Mouse (Mus musculus) stomach, embryonic 14.5 days (tissue): Measurements from ENCODE around the gene Larp6. TPM values are rescaled to one million over a fixed set of nuclear protein-coding genes. Genes with fewer than 3 reads are reported as not detected.

Experiments used
- ATAC-seq: fragments of 200-750 bp; cut with Nextera tagmentation; 2 replicates; pipeline ENCODE4 v1.8.0; 2017; ENCODE audit warnings: low read depth, moderate TSS enrichment; ENCODE audit not compliant: insufficient number of reproducible peaks, insufficient read depth, low FRiP score
- H3K27ac ChIP-seq: fragments of 300-500 bp; sonication (generic); 2 replicates; pipeline ENCODE4 v1.5.1; 2014; ENCODE audit warnings: mild to moderate bottlenecking, low read length, moderate library complexity, mixed read lengths
- H3K27me3 ChIP-seq: fragments of 300-500 bp; sonication (generic); 2 replicates; pipeline ENCODE4 v1.6.1; 2014; ENCODE audit warnings: low read length, control low read depth, mixed read lengths; ENCODE audit not compliant: control insufficient read depth, insufficient read depth
- H3K36me3 ChIP-seq: fragments of 300-500 bp; sonication (generic); 2 replicates; pipeline ENCODE4 v1.6.1; 2014; ENCODE audit warnings: mild to moderate bottlenecking, control low read depth, low read length, moderate library complexity, mixed read lengths; ENCODE audit not compliant: control insufficient read depth, insufficient read depth
- H3K4me1 ChIP-seq: fragments of 300-500 bp; sonication (generic); 2 replicates; pipeline ENCODE4 v1.6.1; 2014; ENCODE audit warnings: low read length, control low read depth, mixed read lengths; ENCODE audit not compliant: control insufficient read depth, insufficient read depth
- H3K4me2 ChIP-seq: fragments of 300-500 bp; sonication (generic); replicated peaks from 2 replicates; pipeline ENCODE4 v1.6.1; 2014; ENCODE audit warnings: low read depth, low read length, control low read depth
- H3K4me3 ChIP-seq: fragments of 300-500 bp; sonication (generic); 2 replicates; pipeline ENCODE4 v1.5.1; 2014; ENCODE audit warnings: low read depth, low read length, control low read depth
- H3K9ac ChIP-seq: fragments of 300-500 bp; sonication (generic); replicated peaks from 2 replicates; pipeline ENCODE4 v1.6.1; 2014; ENCODE audit warnings: low read depth, mild to moderate bottlenecking, control low read depth, low read length, moderate library complexity, mixed read lengths
- H3K9me3 ChIP-seq: fragments of 300-500 bp; sonication (generic); 2 replicates; pipeline ENCODE4 v1.6.1; 2016; ENCODE audit warnings: low read depth, low read length, control low read depth; ENCODE audit not compliant: control insufficient read depth
- WGBS: fragments of 180-500 bp; shearing (Covaris S2); extraction: QIAGEN DNeasy Blood & Tissue Kit; methylation state at CpG from one replicate; pipeline ENCODE4 v1.1.7; 2014; 5-methylcytosine and 5-hydroxymethylcytosine counted together
- polyA plus RNA-seq: library from polyadenylated mRNA; unstranded; fragments of >200 nt; fragmentation: Nextera tagmentation; extraction: Ambion mirVana; gene quantifications from 2 replicates; pipeline ENCODE4 v1.2.1, GENCODE M21; 2014

Larp6 gene
- polyA plus RNA-seq, 1 experiment from 2014 or later = 2.2 TPM

DNA sequence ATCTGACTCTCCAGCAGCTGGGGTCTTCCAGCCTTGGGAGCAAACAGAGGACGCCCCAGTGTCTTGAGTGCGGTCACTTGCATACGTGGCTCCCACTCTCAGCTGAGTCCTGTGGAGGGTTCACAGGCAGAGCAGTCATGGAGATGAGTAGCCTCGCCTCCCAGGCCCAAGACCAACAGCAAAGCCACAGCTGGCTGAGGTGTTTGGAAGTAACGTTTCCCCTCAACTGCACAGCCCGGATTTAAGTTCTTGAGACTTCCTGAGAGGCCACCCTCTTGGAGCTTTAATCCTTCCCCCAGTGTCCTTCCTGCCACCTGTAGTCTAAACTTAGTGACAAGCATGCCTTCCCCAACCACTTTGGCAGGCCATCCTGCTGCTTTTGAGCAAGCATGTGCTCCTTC, 56.9 kb downstream of the Larp6 start:
- H3K4me3 ChIP-seq = no peak overlapping the region
- no peak for ATAC-seq

GRCm38 (mm10) chr9:60773713-60774112, 60.9 kb downstream of the Larp6 start:
- H3K27me3 ChIP-seq = no peaks in the 10 kb centered on the region
- H3K36me3 ChIP-seq = no peaks in the 10 kb centered on the region
- H3K9ac ChIP-seq = no peak overlapping the region
- no peaks in the 10 kb centered on the region for H3K4me1 ChIP-seq
- H3K27ac ChIP-seq = no peak overlapping the region
- ATAC-seq = no peak
- H3K4me2 ChIP-seq = no peak overlapping the region
- no peaks in the 10 kb centered on the region; the same call in 1 of the 2 replicates for H3K9me3 ChIP-seq
- no peak overlapping the region for H3K4me3 ChIP-seq
- WGBS = 86% methylated on average over 2 of the region's 2 CpGs

More for the DNA sequence above, 56.9 kb downstream of the Larp6 start:
- Histone ChIP-seq H3K9me3 (no peaks in the 10 kb centered on the region; the same call in 1 of the 2 replicates), H3K36me3 (no peaks in the 10 kb centered on the region), H3K27me3 (no peaks in the 10 kb centered on the region), H3K27ac (no peak overlapping the region), H3K9ac (no peak overlapping the region), H3K4me2 (no peak overlapping the region), H3K4me1 (no peaks in the 10 kb centered on the region)
- WGBS = 65% methylated on average over 6 of the region's 6 CpGs

DNA sequence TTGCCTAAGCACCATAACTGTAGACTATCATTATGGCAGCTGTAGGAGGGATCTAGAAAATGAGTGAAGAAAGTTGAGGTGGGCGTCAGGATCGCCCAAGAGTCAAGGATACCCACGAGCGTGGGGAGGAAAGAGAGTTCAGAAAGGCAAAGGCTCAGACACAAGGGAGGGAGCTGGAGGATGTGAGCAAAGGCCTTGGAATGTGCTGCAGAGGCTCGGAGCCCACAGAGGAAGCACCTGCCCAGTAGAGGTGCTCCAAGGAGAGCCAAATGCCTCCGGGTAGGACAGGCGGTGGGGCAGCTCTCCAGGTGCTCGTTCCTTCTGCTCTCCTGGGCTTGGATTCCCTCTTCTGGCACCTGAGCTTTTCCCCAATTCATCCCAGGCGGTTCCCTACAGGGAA, 64.1 kb downstream of the Larp6 start:
- Histone ChIP-seq H3K9me3 (no peaks in the 10 kb centered on the region; the same call in 1 of the 2 replicates), H3K4me1 (no peaks in the 10 kb centered on the region), H3K36me3 (no peaks in the 10 kb centered on the region), H3K27ac (no peak overlapping the region), H3K4me3 (no peak overlapping the region), H3K9ac (no peak overlapping the region), H3K4me2 (no peak overlapping the region), H3K27me3 (no peaks in the 10 kb centered on the region)
- ATAC-seq = no peak
- WGBS = 84% methylated on average over 9 of the region's 9 CpGs

- Histone ChIP-seq H3K4me2 (no peak overlapping the region), H3K27me3 (no peaks in the 10 kb centered on the region), H3K27ac (no peak overlapping the region), H3K9me3 (no peaks in the 10 kb centered on the region), H3K9ac (no peak overlapping the region), H3K4me1 (no peaks in the 10 kb centered on the region), H3K4me3 (no peak overlapping the region), H3K36me3 (no peaks in the 10 kb centered on the region)
- WGBS = 80% methylated on average over 9 of the region's 9 CpGs
- ATAC-seq = no peak
Measured at GRCm38 (mm10) chr9:60782057-60782789, 69.4 kb downstream of the Larp6 start.

- H3K9me3 ChIP-seq = no peaks in the 10 kb centered on the region
- no peaks in the 10 kb centered on the region for H3K36me3 ChIP-seq
- no peak for ATAC-seq
- no peaks in the 10 kb centered on the region for H3K27me3 ChIP-seq
- H3K4me1 ChIP-seq = no peaks in the 10 kb centered on the region
- no peak overlapping the region for H3K27ac ChIP-seq
- no peak overlapping the region for H3K4me3 ChIP-seq
- no peak overlapping the region for H3K4me2 ChIP-seq
- H3K9ac ChIP-seq = no peak overlapping the region
- 67% methylated on average over 4 of the region's 4 CpGs for WGBS
Measured at GRCm38 (mm10) chr9:60785069-60785468, 72.3 kb downstream of the Larp6 start.

DNA sequence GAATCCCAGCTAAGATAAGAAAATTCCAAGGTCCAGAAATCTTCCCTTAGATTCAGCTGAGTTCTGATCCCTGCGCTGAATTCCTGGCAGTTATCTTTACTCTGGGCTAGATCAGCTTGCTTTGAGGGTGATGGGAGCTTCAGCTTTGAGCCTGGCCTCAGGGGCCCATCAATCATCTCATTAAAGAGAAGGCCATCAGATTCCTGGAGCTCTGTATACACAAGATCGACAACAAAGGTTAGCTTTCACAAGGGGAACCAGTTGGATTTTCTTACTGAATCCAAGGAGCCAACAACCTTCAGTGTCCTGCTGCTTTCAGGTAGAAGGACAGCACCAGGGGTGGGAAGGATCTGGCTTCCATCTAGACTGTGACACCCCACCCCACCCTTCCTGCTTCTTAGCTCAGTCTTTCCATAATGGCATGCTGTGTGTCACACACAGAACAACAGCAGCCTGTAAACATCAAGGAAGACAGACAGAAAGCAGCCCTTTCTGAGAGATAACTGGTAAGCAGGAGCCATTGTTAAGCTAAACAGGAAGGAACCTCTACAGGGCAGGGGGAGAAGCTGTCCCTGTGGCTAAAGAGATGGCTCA, 74.8 kb downstream of the Larp6 start:
- Histone ChIP-seq H3K4me1 (no peaks in the 10 kb centered on the region), H3K9me3 (no peaks in the 10 kb centered on the region), H3K9ac (no peak overlapping the region), H3K27ac (no peak overlapping the region), H3K36me3 (no peaks in the 10 kb centered on the region), H3K4me3 (no peak overlapping the region), H3K27me3 (no peaks in the 10 kb centered on the region), H3K4me2 (no peak overlapping the region)
- no peak for ATAC-seq
- 8% methylated on average over 2 of the region's 2 CpGs for WGBS

Other genes with a start within 250 kb of the Larp6 start
- 25.8 and 27.2 TPM in 2 replicates for gene Thsd4, start 190.9 kb upstream of the Larp6 start, polyA plus RNA-seq
- gene Lrrc49, start 24.8 kb upstream of the Larp6 start, polyA plus RNA-seq = 23.3 TPM in 2 replicates
- gene Uaca, start 81.6 kb downstream of the Larp6 start, polyA plus RNA-seq = 12.5 and 20.6 TPM in 2 replicates